Mouse (Mus musculus): ENCODE measurements around the gene Il17rc. TPM values are rescaled to one million over a fixed set of nuclear protein-coding genes. Genes with fewer than 3 reads are reported as not detected.

The Il17rc gene
- polyA plus RNA-seq (2015; fragmentation: Nextera tagmentation; extraction: Ambion mirVana) = 0.96 and 1.4 TPM in 2 replicates

GRCm38 (mm10) chr6:113471297-113471936, at the start of gene Il17rc:
Il17rc (plus strand) TSS chr6:113471427.
- Histone ChIP-seq H3K27ac (no peak within 1 kb of the TSS), H3K4me3 (replicated peaks) (no peak within 1 kb of the TSS), H3K9ac (replicated peaks) (peak within 1 kb of the TSS; percentile 49; the same call in 1 of the 2 replicates), H3K36me3 (no peaks in the 10 kb centered on the region), H3K4me2 (replicated peaks) (peak within 1 kb of the TSS; percentile 13; the same call in 1 of the 2 replicates), H3K27me3 (peaks cover 40% of the 10 kb centered on the region), H3K9me3 (no peaks in the 10 kb centered on the region), H3K4me1 (replicated peaks) (peaks cover 15% of the 10 kb centered on the region)
- ATAC-seq = no peak
- 19% methylated on average over 12 of the region's 12 CpGs for WGBS

- Histone ChIP-seq H3K36me3 (no peaks in the 10 kb centered on the region), H3K27ac (no peak overlapping the region), H3K4me1 (replicated peaks) (peaks cover 12% of the 10 kb centered on the region), H3K27me3 (no peaks in the 10 kb centered on the region), H3K4me3 (replicated peaks) (no peak overlapping the region), H3K4me2 (replicated peaks) (no peak overlapping the region), H3K9me3 (no peaks in the 10 kb centered on the region), H3K9ac (replicated peaks) (no peak overlapping the region)
- WGBS = 87% methylated on average over 4 of the region's 4 CpGs
- no peak for ATAC-seq
Observed at GRCm38 (mm10) chr6:113423000-113423399, 48.2 kb upstream of the Il17rc start.

GRCm38 (mm10) chr6:113424187-113424586, 47.0 kb upstream of the Il17rc start:
- Histone ChIP-seq H3K27ac (no peak overlapping the region), H3K27me3 (no peaks in the 10 kb centered on the region), H3K9ac (replicated peaks) (no peak overlapping the region), H3K4me2 (replicated peaks) (no peak overlapping the region), H3K9me3 (no peaks in the 10 kb centered on the region), H3K4me1 (replicated peaks) (peaks cover 4% of the 10 kb centered on the region), H3K36me3 (no peaks in the 10 kb centered on the region), H3K4me3 (replicated peaks) (no peak overlapping the region)
- ATAC-seq = no peak
- WGBS = 85% methylated on average over 7 of the region's 7 CpGs

- H3K9ac ChIP-seq (replicated peaks) = no peak overlapping the region
- no peak for ATAC-seq
- H3K27ac ChIP-seq = no peak overlapping the region
- H3K27me3 ChIP-seq = no peaks in the 10 kb centered on the region
- H3K4me2 ChIP-seq (replicated peaks) = no peak overlapping the region
- 90% methylated on average over 4 of the region's 4 CpGs for WGBS
- no peak overlapping the region for H3K4me3 ChIP-seq (replicated peaks)
- no peaks in the 10 kb centered on the region for H3K4me1 ChIP-seq (replicated peaks)
- H3K9me3 ChIP-seq = no peaks in the 10 kb centered on the region
- no peaks in the 10 kb centered on the region for H3K36me3 ChIP-seq
Observed at GRCm38 (mm10) chr6:113426696-113427095, 44.5 kb upstream of the Il17rc start.

GRCm38 (mm10) chr6:113427397-113427796, 43.8 kb upstream of the Il17rc start:
- no peak overlapping the region for H3K4me3 ChIP-seq (replicated peaks)
- H3K27me3 ChIP-seq = no peaks in the 10 kb centered on the region
- H3K27ac ChIP-seq = no peak overlapping the region
- 65% methylated on average over 3 of the region's 3 CpGs for WGBS
- no peak overlapping the region for H3K4me2 ChIP-seq (replicated peaks)
- H3K36me3 ChIP-seq = no peaks in the 10 kb centered on the region
- ATAC-seq = no peak
- no peaks in the 10 kb centered on the region for H3K4me1 ChIP-seq (replicated peaks)
- no peaks in the 10 kb centered on the region for H3K9me3 ChIP-seq
- no peak overlapping the region for H3K9ac ChIP-seq (replicated peaks)

GRCm38 (mm10) chr6:113428006-113428405, 43.2 kb upstream of the Il17rc start:
- 95% methylated on average over 16 of the region's 16 CpGs for WGBS
- Histone ChIP-seq H3K4me1 (replicated peaks) (no peaks in the 10 kb centered on the region), H3K9me3 (no peaks in the 10 kb centered on the region), H3K27me3 (no peaks in the 10 kb centered on the region), H3K9ac (replicated peaks) (no peak overlapping the region), H3K36me3 (no peaks in the 10 kb centered on the region), H3K4me2 (replicated peaks) (no peak overlapping the region), H3K27ac (no peak overlapping the region), H3K4me3 (replicated peaks) (no peak overlapping the region)
- no peak for ATAC-seq

- no peak overlapping the region for H3K4me3 ChIP-seq (replicated peaks)
- no peaks in the 10 kb centered on the region for H3K9me3 ChIP-seq
- H3K4me1 ChIP-seq (replicated peaks) = no peaks in the 10 kb centered on the region
- no peak overlapping the region for H3K4me2 ChIP-seq (replicated peaks)
- no peak overlapping the region for H3K27ac ChIP-seq
- H3K36me3 ChIP-seq = no peaks in the 10 kb centered on the region
- H3K9ac ChIP-seq (replicated peaks) = no peak overlapping the region
- WGBS = 80% methylated on average over 3 of the region's 3 CpGs
- no peak for ATAC-seq
- H3K27me3 ChIP-seq = no peaks in the 10 kb centered on the region
Observed at GRCm38 (mm10) chr6:113429965-113430364, 41.3 kb upstream of the Il17rc start.

GRCm38 (mm10) chr6:113430846-113431245, 40.4 kb upstream of the Il17rc start:
- no peaks in the 10 kb centered on the region for H3K9me3 ChIP-seq
- no peak overlapping the region for H3K4me3 ChIP-seq (replicated peaks)
- H3K27me3 ChIP-seq = no peaks in the 10 kb centered on the region
- H3K9ac ChIP-seq (replicated peaks) = no peak overlapping the region
- H3K36me3 ChIP-seq = no peaks in the 10 kb centered on the region
- no peak for ATAC-seq
- H3K4me1 ChIP-seq (replicated peaks) = no peaks in the 10 kb centered on the region
- 66% methylated on average over 3 of the region's 3 CpGs for WGBS
- H3K4me2 ChIP-seq (replicated peaks) = no peak overlapping the region
- no peak overlapping the region for H3K27ac ChIP-seq

- H3K4me1 ChIP-seq (replicated peaks) = no peaks in the 10 kb centered on the region
- H3K9ac ChIP-seq (replicated peaks) = no peak overlapping the region
- H3K9me3 ChIP-seq = no peaks in the 10 kb centered on the region
- ATAC-seq = no peak
- no peak overlapping the region for H3K4me3 ChIP-seq (replicated peaks)
- no peak overlapping the region for H3K27ac ChIP-seq
- 69% methylated on average over 3 of the region's 3 CpGs for WGBS
- H3K27me3 ChIP-seq = no peaks in the 10 kb centered on the region
- H3K36me3 ChIP-seq = no peaks in the 10 kb centered on the region
- H3K4me2 ChIP-seq (replicated peaks) = no peak overlapping the region
Observed at GRCm38 (mm10) chr6:113431801-113432200, 39.4 kb upstream of the Il17rc start.

- Histone ChIP-seq H3K9ac (replicated peaks) (no peak overlapping the region), H3K27me3 (no peaks in the 10 kb centered on the region), H3K36me3 (no peaks in the 10 kb centered on the region), H3K9me3 (no peaks in the 10 kb centered on the region), H3K27ac (no peak overlapping the region), H3K4me2 (replicated peaks) (no peak overlapping the region), H3K4me3 (replicated peaks) (no peak overlapping the region), H3K4me1 (replicated peaks) (no peaks in the 10 kb centered on the region)
- no peak for ATAC-seq
- 78% methylated on average over 3 of the region's 3 CpGs for WGBS
Observed at GRCm38 (mm10) chr6:113433661-113434060, 37.6 kb upstream of the Il17rc start.

GRCm38 (mm10) chr6:113434691-113435090, 36.5 kb upstream of the Il17rc start:
- no peak for ATAC-seq
- Histone ChIP-seq H3K4me2 (replicated peaks) (no peak overlapping the region), H3K9ac (replicated peaks) (no peak overlapping the region), H3K27ac (no peak overlapping the region), H3K9me3 (no peaks in the 10 kb centered on the region), H3K4me1 (replicated peaks) (no peaks in the 10 kb centered on the region), H3K36me3 (no peaks in the 10 kb centered on the region), H3K4me3 (replicated peaks) (no peak overlapping the region), H3K27me3 (no peaks in the 10 kb centered on the region)
- 74% methylated on average over 7 of the region's 7 CpGs for WGBS

GRCm38 (mm10) chr6:113435664-113436205, 35.5 kb upstream of the Il17rc start, which contains the start of gene Cidec:
Cidec (minus strand) TSS chr6:113435760.
- Histone ChIP-seq H3K9me3 (no peaks in the 10 kb centered on the region), H3K27ac (no peak within 1 kb of the TSS), H3K4me2 (replicated peaks) (no peak within 1 kb of the TSS), H3K27me3 (no peaks in the 10 kb centered on the region), H3K4me1 (replicated peaks) (no peaks in the 10 kb centered on the region), H3K36me3 (no peaks in the 10 kb centered on the region), H3K4me3 (replicated peaks) (no peak within 1 kb of the TSS), H3K9ac (replicated peaks) (no peak within 1 kb of the TSS)
- ATAC-seq = no peak
- WGBS = 81% methylated on average over 9 of the region's 9 CpGs

- Histone ChIP-seq H3K27me3 (no peaks in the 10 kb centered on the region), H3K4me3 (replicated peaks) (no peak overlapping the region), H3K9ac (replicated peaks) (no peak overlapping the region), H3K9me3 (no peaks in the 10 kb centered on the region), H3K36me3 (no peaks in the 10 kb centered on the region), H3K27ac (no peak overlapping the region), H3K4me1 (replicated peaks) (0 out of 2 replicates have a peak, but pooled peaks cover 3% of the 10 kb centered on the region), H3K4me2 (replicated peaks) (no peak overlapping the region)
- WGBS = 81% methylated on average over 12 of the region's 12 CpGs
- no peak for ATAC-seq
Observed at GRCm38 (mm10) chr6:113437135-113437534, 34.1 kb upstream of the Il17rc start.

Measured in midbrain, embryonic 13.5 days (tissue).